Mouse (Mus musculus) lung, embryonic 15.5 days (tissue): ENCODE data around the gene Ccdc6. TPM values are rescaled to one million over a fixed set of nuclear protein-coding genes. Genes with fewer than 3 reads are reported as not detected.

Source experiments
- ATAC-seq: fragments of 200-750 bp; cut with Nextera tagmentation; 2 replicates; pipeline ENCODE4 v1.8.0; 2017; ENCODE audit warnings: moderate number of reproducible peaks, borderline replicate concordance; ENCODE audit not compliant: low FRiP score, low TSS enrichment; ENCODE audit errors: extremely low read depth
- H3K27ac ChIP-seq: fragments of 300-500 bp; sonication (generic); 2 replicates; pipeline ENCODE4 v1.5.1; 2015; ENCODE audit warnings: moderate library complexity, mild to moderate bottlenecking, inconsistent platforms
- H3K27me3 ChIP-seq: fragments of 300-500 bp; sonication (generic); 2 replicates; pipeline ENCODE4 v1.6.1; 2015; ENCODE audit warnings: inconsistent platforms
- H3K36me3 ChIP-seq: fragments of 300-500 bp; sonication (generic); 2 replicates; pipeline ENCODE4 v1.6.1; 2015; ENCODE audit warnings: inconsistent platforms
- H3K4me1 ChIP-seq: fragments of 300-500 bp; sonication (generic); 2 replicates; pipeline ENCODE4 v1.6.1; 2015; ENCODE audit warnings: inconsistent platforms
- H3K4me2 ChIP-seq: fragments of 300-500 bp; sonication (generic); 2 replicates; pipeline ENCODE4 v1.6.1; 2015; ENCODE audit warnings: inconsistent platforms, mild to moderate bottlenecking, moderate library complexity
- H3K4me3 ChIP-seq: fragments of 300-500 bp; sonication (generic); 2 replicates; pipeline ENCODE4 v1.5.1; 2015; ENCODE audit warnings: mild to moderate bottlenecking, inconsistent platforms
- H3K9ac ChIP-seq: fragments of 300-500 bp; sonication (generic); 2 replicates; pipeline ENCODE4 v1.6.1; 2015; ENCODE audit warnings: inconsistent platforms
- H3K9me3 ChIP-seq: fragments of 300-500 bp; sonication (generic); 2 replicates; pipeline ENCODE4 v1.6.1; 2016; ENCODE audit warnings: inconsistent platforms
- WGBS: fragments of 180-500 bp; shearing (Covaris S2); methylation state at CpG from one replicate; pipeline ENCODE4 v1.1.7; 2015; 5-methylcytosine and 5-hydroxymethylcytosine counted together
- polyA plus RNA-seq: library from polyadenylated mRNA; unstranded; fragments of >200 nt; fragmentation: Nextera tagmentation; extraction: Ambion mirVana; gene quantifications from 2 replicates; pipeline ENCODE4 v1.2.1, GENCODE M21; 2015

The Ccdc6 gene
- polyA plus RNA-seq, 1 experiment from 2014 or later, result 15.0 TPM

DNA sequence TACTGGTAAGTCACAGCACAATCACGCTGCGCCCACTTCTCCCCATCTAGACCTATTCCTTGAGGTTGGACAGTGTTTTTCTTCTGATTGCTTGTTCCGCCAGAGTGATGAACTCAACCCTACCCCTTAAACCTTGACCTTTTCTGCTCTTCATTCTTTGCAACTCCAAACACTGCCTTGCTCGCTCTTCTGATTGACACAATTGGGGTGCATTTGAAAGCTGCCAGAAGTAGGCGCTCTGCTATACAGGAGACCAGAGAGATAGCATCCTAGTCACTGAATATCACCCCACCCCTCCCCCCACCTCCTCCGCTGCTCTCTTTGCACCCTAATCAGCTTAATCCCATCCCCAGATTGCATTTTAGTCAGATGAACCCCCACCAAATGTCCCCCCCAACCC is 27.6 kb upstream of the Ccdc6 start:
- H3K4me3 ChIP-seq, result no peak overlapping the region
- no peaks in the 10 kb centered on the region for H3K4me1 ChIP-seq
- WGBS, result 47% methylated on average over 6 of the region's 6 CpGs
- ATAC-seq, result no peak
- no peak overlapping the region for H3K4me2 ChIP-seq
- H3K27ac ChIP-seq, result no peak overlapping the region
- H3K9me3 ChIP-seq, result no peaks in the 10 kb centered on the region
- H3K9ac ChIP-seq, result no peak overlapping the region
- no peaks in the 10 kb centered on the region for H3K27me3 ChIP-seq
- no peaks in the 10 kb centered on the region for H3K36me3 ChIP-seq

DNA sequence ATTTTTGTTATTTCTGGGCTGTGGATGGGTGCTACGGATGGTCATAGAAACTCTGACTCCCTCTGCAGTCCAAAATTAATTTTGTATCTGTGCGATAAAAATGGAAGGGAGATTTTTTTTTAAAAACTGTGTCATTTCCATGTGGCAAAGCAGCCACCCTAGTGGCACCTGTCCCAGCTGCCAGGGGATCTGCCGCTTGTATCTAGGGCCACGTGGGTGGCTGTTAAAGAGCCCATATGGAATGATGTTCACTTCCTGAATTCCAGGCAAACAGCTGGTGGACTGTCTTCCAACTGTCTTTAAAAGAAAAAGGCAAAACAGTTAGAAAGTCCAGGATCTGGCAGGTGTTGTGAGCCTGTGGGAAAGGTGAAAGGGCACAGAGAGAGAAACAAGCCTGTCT is 25.6 kb upstream of the Ccdc6 start:
- no peak for ATAC-seq
- no peaks in the 10 kb centered on the region for H3K27me3 ChIP-seq
- 86% methylated on average over 4 of the region's 4 CpGs for WGBS
- H3K4me3 ChIP-seq, result no peak overlapping the region
- no peaks in the 10 kb centered on the region for H3K4me1 ChIP-seq
- no peaks in the 10 kb centered on the region for H3K36me3 ChIP-seq
- H3K27ac ChIP-seq, result no peak overlapping the region
- no peaks in the 10 kb centered on the region for H3K9me3 ChIP-seq
- no peak overlapping the region for H3K9ac ChIP-seq
- H3K4me2 ChIP-seq, result no peak overlapping the region

DNA sequence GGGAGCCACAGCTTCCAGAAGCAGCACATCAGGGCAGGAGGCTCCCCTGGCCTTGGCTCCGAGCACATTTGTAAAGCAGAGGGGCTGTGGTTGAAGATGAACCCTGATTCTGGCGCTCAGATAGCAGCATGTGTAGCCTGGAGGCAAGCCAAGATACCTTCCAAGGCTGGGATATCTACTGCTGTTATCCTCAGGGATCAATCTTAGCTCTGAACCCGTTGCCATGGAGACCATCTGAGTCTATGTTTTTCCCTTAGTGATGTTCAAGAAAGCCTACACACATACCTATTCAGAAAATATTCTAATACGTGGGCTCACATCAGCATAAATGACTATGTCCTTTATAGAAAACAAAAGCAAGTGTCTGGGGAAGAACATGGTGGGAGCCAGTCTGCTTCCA is 19.5 kb upstream of the Ccdc6 start:
- no peak overlapping the region for H3K4me3 ChIP-seq

DNA sequence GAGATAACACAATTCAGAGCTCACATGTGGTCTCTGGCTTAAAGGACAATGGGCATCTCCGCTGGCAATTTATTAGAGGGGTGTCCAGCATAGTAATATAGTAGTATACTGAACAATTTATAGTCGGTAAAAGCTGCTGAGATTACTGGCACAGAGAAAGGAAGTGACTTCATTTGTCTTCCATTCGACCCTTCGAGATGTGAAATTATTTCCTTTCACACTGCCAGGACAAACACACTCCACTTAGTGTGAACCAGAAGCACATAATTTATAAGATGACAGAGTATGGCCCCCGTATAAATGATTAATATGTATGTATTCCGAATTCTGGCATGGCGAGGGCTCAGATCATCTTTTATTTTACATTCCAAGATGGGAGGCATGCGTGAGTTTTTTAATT is 16.0 kb upstream of the Ccdc6 start:
- Histone ChIP-seq H3K27ac (no peak overlapping the region), H3K4me1 (peaks cover 28% of the 10 kb centered on the region), H3K36me3 (no peaks in the 10 kb centered on the region), H3K4me2 (no peak overlapping the region), H3K9ac (no peak overlapping the region), H3K27me3 (no peaks in the 10 kb centered on the region), H3K4me3 (no peak overlapping the region), H3K9me3 (no peaks in the 10 kb centered on the region)
- 38% methylated on average over 8 of the region's 8 CpGs for WGBS
- no peak for ATAC-seq

More for the DNA sequence above, 19.5 kb upstream of the Ccdc6 start:
- no peak overlapping the region for H3K4me2 ChIP-seq
- H3K9ac ChIP-seq, result no peak overlapping the region
- H3K9me3 ChIP-seq, result no peaks in the 10 kb centered on the region
- H3K36me3 ChIP-seq, result no peaks in the 10 kb centered on the region
- H3K27me3 ChIP-seq, result no peaks in the 10 kb centered on the region
- ATAC-seq, result no peak
- no peak overlapping the region for H3K27ac ChIP-seq
- H3K4me1 ChIP-seq, result peaks cover 15% of the 10 kb centered on the region; the same call in 1 of the 2 replicates
- WGBS, result 59% methylated on average over 4 of the region's 4 CpGs

- H3K27ac ChIP-seq, result no peak overlapping the region; the same call in 1 of the 2 replicates
Observed at GRCm38 (mm10) chr10:70081564-70082175, 15.3 kb upstream of the Ccdc6 start.

DNA sequence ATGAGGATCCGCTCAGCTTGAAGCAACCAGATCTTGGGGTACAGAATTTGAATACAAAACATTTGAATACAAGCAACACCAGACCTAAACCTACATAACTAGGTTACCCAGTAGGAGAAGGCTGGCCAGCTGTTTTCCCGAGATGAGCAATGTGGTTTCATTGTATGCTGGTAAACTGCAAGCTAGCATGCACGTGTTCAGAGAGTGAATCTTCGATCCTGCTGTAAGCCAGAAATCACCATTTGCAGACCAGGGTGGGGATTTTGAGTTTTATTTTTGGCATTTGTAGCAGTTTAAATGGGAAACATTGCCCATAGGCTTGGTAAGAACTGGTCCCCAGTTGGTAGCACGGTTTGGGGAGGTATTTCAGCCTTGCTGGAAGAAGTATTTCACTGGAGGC is 13.7 kb upstream of the Ccdc6 start:
- Histone ChIP-seq H3K4me2 (no peak overlapping the region), H3K9me3 (0 out of 2 replicates have a peak, but pooled peaks cover 4% of the 10 kb centered on the region), H3K27ac (no peak overlapping the region), H3K4me3 (no peak overlapping the region), H3K27me3 (no peaks in the 10 kb centered on the region), H3K9ac (no peak overlapping the region), H3K36me3 (no peaks in the 10 kb centered on the region), H3K4me1 (peaks cover 31% of the 10 kb centered on the region)
- 85% methylated on average over 5 of the region's 5 CpGs for WGBS
- no peak for ATAC-seq

More at GRCm38 (mm10) chr10:70081564-70082175, 15.3 kb upstream of the Ccdc6 start:
- H3K27me3 ChIP-seq, result no peaks in the 10 kb centered on the region
- peaks cover 31% of the 10 kb centered on the region for H3K4me1 ChIP-seq
- H3K4me2 ChIP-seq, result peak overlapping the region; percentile 22; the same call in 1 of the 2 replicates
- H3K36me3 ChIP-seq, result no peaks in the 10 kb centered on the region
- no peaks in the 10 kb centered on the region for H3K9me3 ChIP-seq
- 34% methylated on average over 19 of the region's 19 CpGs for WGBS
- peak; percentile 73; the same call in 1 of the 2 replicates for ATAC-seq
- H3K4me3 ChIP-seq, result no peak overlapping the region
- no peak overlapping the region for H3K9ac ChIP-seq

DNA sequence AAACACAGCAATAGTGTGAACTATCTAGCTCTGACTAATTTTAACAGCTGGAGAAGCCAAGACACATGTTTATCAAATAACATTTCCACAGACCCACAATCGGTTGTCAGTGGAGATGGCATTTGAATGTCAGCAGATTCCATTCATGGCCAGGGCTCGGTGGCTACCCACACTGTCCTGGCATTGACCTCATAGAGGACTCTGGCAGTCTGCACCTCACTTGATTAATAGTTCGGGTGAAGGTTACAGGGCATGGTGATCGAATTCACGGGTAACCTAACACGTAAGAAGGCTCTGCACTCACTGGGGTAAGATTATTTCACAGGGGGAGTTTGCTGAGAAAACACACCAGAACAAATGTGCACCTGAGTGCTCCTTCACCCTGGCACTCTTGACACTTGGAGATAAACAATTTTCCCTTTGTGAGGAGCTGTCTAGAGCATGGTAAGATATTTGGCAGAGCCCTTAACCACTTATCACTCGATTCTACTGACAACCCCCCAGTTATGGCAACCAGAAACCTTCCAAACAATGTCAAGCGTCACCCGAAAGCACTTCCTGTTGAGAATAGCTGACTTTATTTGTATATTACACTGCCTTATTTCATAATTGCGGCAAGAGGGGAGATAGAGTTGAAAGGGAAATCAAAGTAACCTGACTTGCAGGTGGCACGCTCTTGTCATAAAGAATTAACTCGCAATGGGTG is 11.5 kb upstream of the Ccdc6 start:
- Histone ChIP-seq H3K4me1 (peaks cover 31% of the 10 kb centered on the region), H3K27me3 (no peaks in the 10 kb centered on the region), H3K36me3 (no peaks in the 10 kb centered on the region), H3K9me3 (0 out of 2 replicates have a peak, but pooled peaks cover 4% of the 10 kb centered on the region), H3K4me2 (peak overlapping the region; percentile 13; the same call in 1 of the 2 replicates), H3K9ac (no peak overlapping the region), H3K27ac (no peak overlapping the region), H3K4me3 (no peak overlapping the region)
- 16% methylated on average over 12 of the region's 12 CpGs for WGBS
- no peak for ATAC-seq

DNA sequence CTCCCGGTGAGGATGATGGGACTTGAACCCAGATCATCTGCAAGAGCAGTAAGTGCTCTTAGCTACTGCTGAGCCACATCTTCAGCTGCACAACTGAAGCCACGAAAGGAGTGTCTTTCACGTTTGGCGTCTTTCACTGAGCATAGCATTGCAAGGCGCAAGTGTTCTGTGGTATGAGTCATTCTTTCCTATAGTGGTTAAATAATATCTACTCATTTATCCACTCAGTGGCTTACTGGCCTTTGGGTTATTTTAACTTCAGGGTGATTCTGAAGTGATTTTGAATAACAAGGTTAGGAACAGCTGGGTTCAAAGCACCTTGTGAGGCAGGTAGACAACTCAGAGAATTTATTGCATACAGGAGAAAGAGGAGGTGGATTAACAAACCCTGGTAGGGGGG is 8.1 kb upstream of the Ccdc6 start:
- WGBS, result 85% methylated on average over 5 of the region's 5 CpGs
- Histone ChIP-seq H3K9ac (no peak overlapping the region), H3K27me3 (no peaks in the 10 kb centered on the region), H3K4me1 (peaks cover 16% of the 10 kb centered on the region), H3K9me3 (0 out of 2 replicates have a peak, but pooled peaks cover 4% of the 10 kb centered on the region), H3K27ac (no peak overlapping the region), H3K4me3 (no peak overlapping the region), H3K4me2 (no peak overlapping the region), H3K36me3 (no peaks in the 10 kb centered on the region)
- ATAC-seq, result no peak

GRCm38 (mm10) chr10:70091876-70092462 is 5.0 kb upstream of the Ccdc6 start:
- no peak for ATAC-seq
- peaks cover 16% of the 10 kb centered on the region for H3K4me1 ChIP-seq
- WGBS, result 42% methylated on average over 4 of the region's 4 CpGs
- no peak overlapping the region for H3K4me3 ChIP-seq
- no peaks in the 10 kb centered on the region for H3K27me3 ChIP-seq
- no peaks in the 10 kb centered on the region for H3K36me3 ChIP-seq
- 0 out of 2 replicates have a peak, but pooled peaks cover 4% of the 10 kb centered on the region for H3K9me3 ChIP-seq
- H3K27ac ChIP-seq, result no peak overlapping the region
- H3K9ac ChIP-seq, result no peak overlapping the region
- H3K4me2 ChIP-seq, result no peak overlapping the region

- no peak overlapping the region for H3K4me2 ChIP-seq
- H3K27me3 ChIP-seq, result no peaks in the 10 kb centered on the region
- no peak overlapping the region for H3K4me3 ChIP-seq
- H3K4me1 ChIP-seq, result peaks cover 25% of the 10 kb centered on the region
- H3K9me3 ChIP-seq, result no peaks in the 10 kb centered on the region
- H3K9ac ChIP-seq, result no peak overlapping the region
- no peak overlapping the region for H3K27ac ChIP-seq
- no peaks in the 10 kb centered on the region for H3K36me3 ChIP-seq
- ATAC-seq, result no peak
- WGBS, result 24% methylated on average over 1 of the region's 1 CpGs
Observed at GRCm38 (mm10) chr10:70093782-70094181, 3.1 kb upstream of the Ccdc6 start.

GRCm38 (mm10) chr10:70095031-70095470 is 1.9 kb upstream of the Ccdc6 start:
- Histone ChIP-seq H3K27ac (peak overlapping the region; percentile 89), H3K9me3 (no peaks in the 10 kb centered on the region), H3K36me3 (no peaks in the 10 kb centered on the region), H3K9ac (no peak overlapping the region; the same call in 1 of the 2 replicates), H3K4me2 (peak overlapping the region; percentile 92), H3K4me1 (peaks cover 34% of the 10 kb centered on the region), H3K4me3 (peak overlapping the region; percentile 80), H3K27me3 (no peaks in the 10 kb centered on the region)
- 0% methylated on average over 14 of the region's 14 CpGs for WGBS
- ATAC-seq, result 0 out of 2 replicates have a peak, but pooled peaks have one; percentile 11
